Mouse (Mus musculus): ENCODE measurements around the gene Pgap3. TPM values are rescaled to one million over a fixed set of nuclear protein-coding genes. Genes with fewer than 3 reads are reported as not detected.
"Not testable (repeated sequence)": the region's sequence is repeated elsewhere in the genome, so short reads cannot be mapped to it uniquely, and the experiment has no call there.

Pgap3 gene
- polyA plus RNA-seq, 1 experiment from 2014 or later = 9.8 TPM

DNA sequence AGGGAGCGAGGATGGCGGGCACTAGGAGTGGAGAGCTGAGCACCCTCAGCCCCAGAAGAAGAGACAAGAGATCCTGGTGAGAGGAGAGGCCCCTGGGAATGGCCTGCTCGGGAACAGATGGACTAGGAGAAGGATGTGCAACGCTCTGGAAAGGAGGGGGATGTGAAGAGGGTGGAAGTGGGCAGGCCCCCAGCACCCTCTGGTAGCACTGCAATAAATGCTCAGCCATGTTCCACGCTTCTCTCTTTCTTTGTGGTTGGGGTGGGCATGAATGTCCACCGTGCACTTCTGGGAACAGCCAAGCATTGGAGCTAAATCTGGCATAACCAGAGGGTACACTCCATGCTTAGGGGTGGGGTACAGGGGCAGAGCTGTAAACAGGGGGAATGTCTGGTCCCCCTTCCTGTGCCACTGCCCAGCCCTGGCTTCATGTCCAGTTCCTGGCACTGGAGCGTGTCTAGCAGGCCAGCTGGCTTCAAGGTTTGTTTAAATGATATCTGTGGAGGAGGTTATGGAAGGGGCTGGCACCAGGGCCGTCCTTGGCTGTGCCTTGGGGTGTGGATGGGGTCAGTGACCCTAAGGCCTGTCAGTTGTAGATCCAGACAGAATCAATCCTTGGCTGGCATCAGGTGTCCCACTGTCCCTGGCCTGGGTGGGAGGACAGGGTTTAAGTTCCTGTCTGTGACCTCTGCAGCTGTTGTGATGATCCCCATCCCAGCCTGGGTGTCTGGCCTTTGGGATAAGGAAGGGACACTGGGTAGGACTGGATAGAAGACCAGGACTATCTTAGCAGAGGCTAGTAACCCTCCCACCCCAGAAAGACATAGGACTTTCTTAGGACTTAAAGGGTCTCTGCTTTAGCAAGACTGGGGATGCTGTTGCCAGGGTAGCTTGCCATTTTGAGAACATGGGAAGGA lies 15.3 kb downstream of the Pgap3 start:
- peaks cover 20% of the 10 kb centered on the region for H3K36me3 ChIP-seq
- H3K27me3 ChIP-seq (ENCODE audit: insufficient read depth, poor library complexity, severe bottlenecking) = peaks cover 65% of the 10 kb centered on the region
- 65% methylated on average over 8 of the region's 8 CpGs for WGBS

GRCm38 (mm10) chr11:98384216-98384615 lies 16.1 kb downstream of the Pgap3 start:
- Histone ChIP-seq H3K36me3 (peaks cover 28% of the 10 kb centered on the region), H3K27ac (0 out of 2 replicates have a peak overlapping the region, but pooled peaks have one; percentile 16), H3K4me3 (no peak overlapping the region), H3K4me1 (replicated peaks) (peaks cover 46% of the 10 kb centered on the region), H3K9me3 (no peaks in the 10 kb centered on the region), H3K27me3 (ENCODE audit: insufficient read depth, poor library complexity, severe bottlenecking) (peaks cover 59% of the 10 kb centered on the region)
- WGBS = 68% methylated on average over 20 of the region's 20 CpGs
- no peak for DNase-seq (ENCODE audit: low spot score)

More for the DNA sequence above, 15.3 kb downstream of the Pgap3 start:
- H3K9me3 ChIP-seq = no peaks in the 10 kb centered on the region
- DNase-seq (ENCODE audit: low spot score) = no peak
- H3K4me1 ChIP-seq (replicated peaks) = peaks cover 49% of the 10 kb centered on the region
- 0 out of 2 replicates have a peak overlapping the region, but pooled peaks have one; percentile 16 for H3K27ac ChIP-seq
- H3K4me3 ChIP-seq = no peak overlapping the region

DNA sequence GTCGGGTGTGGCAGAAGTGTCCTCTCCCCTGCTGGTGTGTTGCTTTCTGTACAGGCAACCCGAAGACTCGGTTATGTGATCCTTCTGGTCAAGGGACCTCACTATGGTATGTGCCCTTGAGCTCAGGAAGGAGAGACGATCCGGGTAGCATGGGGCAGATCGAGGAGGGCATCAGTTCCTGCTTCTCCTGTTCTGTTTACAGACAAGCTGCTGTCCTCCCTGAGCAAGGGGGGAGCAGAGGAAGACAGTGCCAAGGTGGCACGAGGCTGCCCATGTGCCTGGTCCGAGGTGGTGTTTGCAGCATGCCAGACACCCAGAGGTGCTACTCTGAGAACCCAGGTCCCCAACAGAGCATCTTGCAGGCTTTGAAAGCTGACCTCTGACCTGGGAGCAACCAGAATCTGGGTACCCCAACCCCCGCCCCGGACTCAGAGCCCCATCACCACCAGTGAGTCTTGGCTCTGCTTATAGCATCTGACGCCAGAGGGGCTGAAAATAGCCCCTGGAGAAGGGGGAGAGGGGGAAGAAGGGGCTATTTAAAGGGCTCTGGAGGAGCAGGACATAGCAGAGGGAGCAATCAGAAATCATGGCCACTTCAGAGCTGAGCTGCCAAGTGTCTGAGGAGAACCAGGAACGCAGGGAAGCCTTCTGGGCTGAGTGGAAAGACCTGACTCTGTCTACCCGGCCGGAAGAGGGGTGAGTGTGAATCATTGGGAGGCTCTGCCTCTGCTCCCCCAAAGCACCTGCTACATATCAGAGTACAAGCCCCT lies 16.8 kb downstream of the Pgap3 start, which contains the start of gene Tcap:
Gene Tcap, plus strand, starts transcription at position 551 of the 770 bp plus-strand sequence.
- Histone ChIP-seq H3K27me3 (ENCODE audit: insufficient read depth, poor library complexity, severe bottlenecking) (peaks cover 51% of the 10 kb centered on the region), H3K4me1 (replicated peaks) (peaks cover 38% of the 10 kb centered on the region), H3K27ac (peak within 1 kb of the TSS; percentile 16; the same call in 1 of the 2 replicates), H3K4me3 (no peak within 1 kb of the TSS), H3K36me3 (peaks cover 36% of the 10 kb centered on the region), H3K9me3 (no peaks in the 10 kb centered on the region)
- DNase-seq (ENCODE audit: low spot score) = no peak
- WGBS = 64% methylated on average over 14 of the region's 14 CpGs

DNA sequence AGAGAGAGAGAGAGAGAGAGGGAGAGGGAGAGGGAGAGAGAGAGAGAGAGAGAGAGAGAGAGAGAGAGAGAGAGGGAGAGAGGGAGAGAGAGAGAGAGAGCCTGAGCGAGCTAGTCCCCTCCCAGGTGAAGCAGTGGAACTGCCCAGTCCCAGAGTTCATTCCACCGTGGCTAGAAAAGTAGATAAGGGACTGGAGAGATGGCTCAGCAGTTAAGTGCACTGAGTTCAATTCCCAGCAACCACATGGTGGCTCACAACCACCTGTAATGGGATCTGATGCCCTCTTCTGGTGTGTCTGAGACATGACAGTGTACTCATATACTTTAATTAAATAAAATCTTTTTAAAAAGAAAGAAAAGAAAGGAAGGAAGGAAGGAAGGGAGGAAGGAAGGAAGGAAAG lies 17.9 kb downstream of the Pgap3 start:
- 55% methylated on average over 2 of the region's 2 CpGs for WGBS
- not testable (repeated sequence) for H3K4me3 ChIP-seq; DNase-seq (ENCODE audit: low spot score); H3K9me3 ChIP-seq; H3K27ac ChIP-seq
- peaks cover 46% of the 10 kb centered on the region for H3K36me3 ChIP-seq
- H3K4me1 ChIP-seq (replicated peaks) = peaks cover 28% of the 10 kb centered on the region
- peaks cover 41% of the 10 kb centered on the region for H3K27me3 ChIP-seq (ENCODE audit: insufficient read depth, poor library complexity, severe bottlenecking)

DNA sequence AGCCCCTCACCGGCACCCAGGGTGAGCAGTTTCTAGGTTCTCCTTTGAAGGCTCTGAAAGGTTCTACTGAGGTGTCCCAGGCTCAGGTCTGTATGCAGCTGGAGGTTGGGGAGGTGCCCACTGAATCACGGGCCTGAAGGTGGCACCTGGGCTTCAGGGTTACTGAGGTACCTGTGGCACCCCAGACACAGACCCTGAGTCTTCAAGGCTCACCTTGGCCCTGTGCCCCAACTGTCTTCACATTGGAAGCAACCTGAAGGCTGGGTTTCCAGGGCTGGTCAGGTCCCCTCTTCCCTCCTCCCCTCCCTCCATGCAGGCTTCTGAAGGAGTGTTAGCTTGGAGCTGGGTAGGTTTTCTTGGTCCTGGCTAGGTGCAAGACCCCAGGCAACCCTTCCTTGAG lies 18.6 kb downstream of the Pgap3 start:
- no peak for DNase-seq (ENCODE audit: low spot score)
- WGBS = 93% methylated on average over 2 of the region's 2 CpGs
- H3K27ac ChIP-seq = no peak overlapping the region
- peaks cover 24% of the 10 kb centered on the region for H3K4me1 ChIP-seq (replicated peaks)
- peaks cover 33% of the 10 kb centered on the region for H3K27me3 ChIP-seq (ENCODE audit: insufficient read depth, poor library complexity, severe bottlenecking)
- no peaks in the 10 kb centered on the region for H3K9me3 ChIP-seq
- H3K36me3 ChIP-seq = peaks cover 54% of the 10 kb centered on the region
- no peak overlapping the region for H3K4me3 ChIP-seq

- H3K9me3 ChIP-seq = no peaks in the 10 kb centered on the region
- peaks cover 18% of the 10 kb centered on the region for H3K27me3 ChIP-seq (ENCODE audit: insufficient read depth, poor library complexity, severe bottlenecking)
- peaks cover 20% of the 10 kb centered on the region for H3K4me1 ChIP-seq (replicated peaks)
- no peak overlapping the region for H3K4me3 ChIP-seq
- H3K36me3 ChIP-seq = peaks cover 69% of the 10 kb centered on the region
- H3K27ac ChIP-seq = no peak overlapping the region
- WGBS = 83% methylated on average over 6 of the region's 6 CpGs
- no peak for DNase-seq (ENCODE audit: low spot score)
Measured at GRCm38 (mm10) chr11:98380106-98380505, 20.2 kb downstream of the Pgap3 start.

GRCm38 (mm10) chr11:98379379-98379778 lies 20.9 kb downstream of the Pgap3 start:
- 95% methylated on average over 7 of the region's 7 CpGs for WGBS
- Histone ChIP-seq H3K36me3 (peaks cover 76% of the 10 kb centered on the region), H3K4me3 (no peak overlapping the region), H3K4me1 (replicated peaks) (peaks cover 21% of the 10 kb centered on the region), H3K9me3 (no peaks in the 10 kb centered on the region), H3K27ac (no peak overlapping the region), H3K27me3 (ENCODE audit: insufficient read depth, poor library complexity, severe bottlenecking) (peaks cover 11% of the 10 kb centered on the region)
- no peak for DNase-seq (ENCODE audit: low spot score)

DNA sequence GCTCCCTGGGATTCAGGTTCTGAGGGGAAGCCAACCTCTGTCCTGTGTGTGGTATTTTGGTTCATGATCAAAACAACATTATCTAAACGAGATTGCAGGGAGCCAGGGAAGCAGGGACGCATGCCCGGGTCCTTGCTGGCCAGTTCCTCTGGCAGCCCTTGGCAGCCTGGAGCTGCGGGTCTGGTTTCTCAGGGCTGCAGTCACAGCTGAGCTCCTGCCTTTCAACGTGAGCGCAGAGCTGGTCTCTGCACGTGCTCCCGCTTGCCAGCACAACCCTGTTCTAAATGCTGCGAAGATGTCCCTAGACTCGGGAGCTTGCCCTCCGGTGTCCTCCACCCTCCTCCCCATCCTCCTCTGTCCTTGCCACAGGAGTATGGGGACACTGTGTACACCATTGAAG lies 22.5 kb downstream of the Pgap3 start:
- Histone ChIP-seq H3K9me3 (no peaks in the 10 kb centered on the region), H3K27ac (no peak overlapping the region), H3K4me3 (no peak overlapping the region), H3K4me1 (replicated peaks) (peaks cover 12% of the 10 kb centered on the region), H3K27me3 (ENCODE audit: insufficient read depth, poor library complexity, severe bottlenecking) (no peaks in the 10 kb centered on the region), H3K36me3 (peaks cover 86% of the 10 kb centered on the region)
- DNase-seq (ENCODE audit: low spot score) = no peak
- WGBS = 88% methylated on average over 11 of the region's 11 CpGs

DNA sequence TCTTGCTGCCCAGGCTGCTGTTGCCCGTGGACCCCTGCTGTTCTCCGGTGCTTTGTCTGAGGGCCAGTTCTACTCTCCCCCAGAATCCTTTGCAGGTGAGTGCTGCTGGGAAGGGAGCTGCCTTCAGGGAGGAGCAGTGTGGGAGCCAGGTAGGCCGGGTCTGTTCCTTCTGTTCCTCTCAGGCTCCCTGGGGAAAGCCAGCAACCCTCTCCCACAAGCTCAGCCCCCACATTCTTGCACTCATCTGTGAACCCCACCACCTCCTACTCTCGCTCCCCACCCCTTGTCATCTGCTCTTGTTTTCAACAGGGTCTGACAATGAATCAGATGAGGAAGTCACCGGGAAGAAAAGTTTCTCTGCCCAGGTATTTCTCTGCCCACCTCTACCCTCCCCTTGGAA lies 23.5 kb downstream of the Pgap3 start:
- H3K36me3 ChIP-seq = peaks cover 84% of the 10 kb centered on the region
- 66% methylated on average over 5 of the region's 5 CpGs for WGBS
- DNase-seq (ENCODE audit: low spot score) = no peak

GRCm38 (mm10) chr11:98374266-98374665 lies 26.0 kb downstream of the Pgap3 start:
- WGBS = 83% methylated on average over 8 of the region's 8 CpGs
- DNase-seq (ENCODE audit: low spot score) = no peak

More for the DNA sequence above, 23.5 kb downstream of the Pgap3 start:
- H3K9me3 ChIP-seq = no peaks in the 10 kb centered on the region
- no peaks in the 10 kb centered on the region for H3K27me3 ChIP-seq (ENCODE audit: insufficient read depth, poor library complexity, severe bottlenecking)
- H3K4me1 ChIP-seq (replicated peaks) = peaks cover 22% of the 10 kb centered on the region
- no peak overlapping the region for H3K27ac ChIP-seq
- no peak overlapping the region for H3K4me3 ChIP-seq

DNA sequence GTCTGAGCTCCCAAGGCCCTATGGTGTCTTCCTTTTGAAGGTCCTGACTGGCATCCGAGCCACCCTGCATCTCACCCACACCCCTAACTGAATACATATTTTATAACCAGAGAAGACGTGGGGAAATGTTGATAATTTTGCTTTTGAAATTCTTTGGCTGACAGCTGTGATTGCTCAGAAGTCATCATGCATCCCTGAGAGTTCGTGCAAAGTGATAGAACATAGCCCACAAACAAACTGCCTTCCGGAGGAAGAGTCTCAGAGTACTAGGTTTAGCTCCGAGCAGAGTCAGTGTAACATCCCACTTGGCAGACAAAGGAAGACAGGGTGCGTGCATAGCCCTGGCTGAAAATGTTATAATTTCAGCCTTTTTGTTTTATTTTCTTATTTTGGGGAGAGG lies 27.0 kb downstream of the Pgap3 start:
- 91% methylated on average over 6 of the region's 6 CpGs for WGBS
- no peak overlapping the region for H3K4me3 ChIP-seq

More at GRCm38 (mm10) chr11:98374266-98374665, 26.0 kb downstream of the Pgap3 start:
- Histone ChIP-seq H3K4me3 (no peak overlapping the region), H3K9me3 (no peaks in the 10 kb centered on the region), H3K4me1 (replicated peaks) (peaks cover 44% of the 10 kb centered on the region), H3K27me3 (ENCODE audit: insufficient read depth, poor library complexity, severe bottlenecking) (no peaks in the 10 kb centered on the region), H3K27ac (no peak overlapping the region), H3K36me3 (peaks cover 59% of the 10 kb centered on the region)

GRCm38 (mm10) chr11:98372406-98372805 lies 27.9 kb downstream of the Pgap3 start:
- Histone ChIP-seq H3K27me3 (ENCODE audit: insufficient read depth, poor library complexity, severe bottlenecking) (no peaks in the 10 kb centered on the region), H3K27ac (peak overlapping the region; percentile 88), H3K4me3 (peak overlapping the region; percentile 38), H3K4me1 (replicated peaks) (peaks cover 44% of the 10 kb centered on the region), H3K9me3 (no peaks in the 10 kb centered on the region), H3K36me3 (peaks cover 40% of the 10 kb centered on the region)
- DNase-seq (ENCODE audit: low spot score) = peak; percentile 74
- WGBS = 6% methylated on average over 2 of the region's 2 CpGs

More for the DNA sequence above, 27.0 kb downstream of the Pgap3 start:
- Histone ChIP-seq H3K4me1 (replicated peaks) (peaks cover 44% of the 10 kb centered on the region), H3K9me3 (no peaks in the 10 kb centered on the region), H3K27me3 (ENCODE audit: insufficient read depth, poor library complexity, severe bottlenecking) (no peaks in the 10 kb centered on the region), H3K36me3 (peaks cover 48% of the 10 kb centered on the region), H3K27ac (no peak overlapping the region)
- no peak for DNase-seq (ENCODE audit: low spot score)
